Mouse (Mus musculus): ENCODE measurements around the gene Tnnt3.

Tnnt3 gene
- long read RNA-seq, experiment 1 = 0 reads
- long read RNA-seq, experiment 2 = 0 reads

DNA sequence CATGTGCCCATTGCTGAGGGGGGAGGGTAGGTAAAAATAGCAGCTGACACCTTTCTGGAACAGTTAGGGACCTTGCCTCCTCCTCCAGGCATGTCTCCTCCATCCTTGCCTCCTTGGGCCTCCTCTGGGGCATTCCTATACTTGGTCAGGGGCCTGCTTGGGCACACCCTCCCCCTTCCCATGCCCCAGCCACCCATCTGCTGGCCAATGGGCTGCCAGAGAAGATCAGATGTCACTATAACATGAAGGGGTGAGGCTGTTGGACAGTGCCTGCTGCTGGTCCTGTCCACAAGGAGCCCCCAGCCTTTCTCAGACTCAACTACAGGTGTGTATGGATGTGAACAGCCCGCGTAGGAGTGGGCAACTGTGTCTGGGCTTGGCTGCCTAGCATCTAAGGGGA is at the start of gene Tnnt3:
Tnnt3 (plus strand) TSS at position 262 of the 400 bp plus-strand sequence.
- intact Hi-C loops (cut with DNase I) = loop anchor here (5.0 kb wide), 1 partner anchor 181 kb away; no protein-coding TSS in a partner anchor

- intact Hi-C loops (cut with DNase I) = no loop called here
Observed at GRCm38 (mm10) chr7:142449038-142449617, 49.5 kb upstream of the Tnnt3 start.

DNA sequence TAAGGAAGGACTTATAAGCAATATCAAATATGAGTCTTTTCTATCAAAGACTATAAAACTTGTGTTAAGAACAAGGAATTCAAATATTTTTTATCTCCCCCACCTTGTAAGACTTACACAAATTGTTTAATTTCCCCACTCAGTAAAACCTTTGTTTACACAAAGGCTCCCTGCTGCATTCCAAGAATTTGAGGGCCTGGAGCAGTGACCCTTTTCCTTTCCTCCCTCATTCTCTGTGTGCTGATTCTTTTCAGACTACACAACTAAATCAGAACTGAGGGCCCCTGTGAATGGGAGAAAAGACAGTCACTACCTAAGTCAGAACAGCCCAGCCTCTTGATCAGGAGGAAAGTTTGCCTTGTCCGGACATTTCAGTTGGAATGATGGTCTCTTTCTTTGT is 43.9 kb upstream of the Tnnt3 start:
- intact Hi-C loops (cut with DNase I) = no loop called here

DNA sequence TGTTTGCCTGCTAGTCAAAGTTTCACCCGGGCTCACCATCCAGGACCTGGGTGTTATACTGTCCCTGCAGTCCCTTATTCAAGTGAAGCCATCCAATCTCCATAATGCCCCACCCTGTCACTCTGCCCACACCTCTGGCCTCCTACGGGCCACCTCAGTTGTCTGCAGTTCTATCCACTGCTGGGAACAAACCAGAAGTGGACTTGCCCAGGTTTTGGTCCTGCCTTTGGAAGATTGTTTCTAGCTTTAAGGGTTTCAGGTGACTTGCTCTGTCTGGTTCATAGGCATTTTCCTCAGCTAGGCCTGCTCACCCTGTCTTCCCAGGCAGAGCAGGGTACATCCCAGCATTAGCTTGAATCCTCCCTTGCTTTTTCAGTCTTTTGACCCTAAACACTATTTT is 43.4 kb upstream of the Tnnt3 start:
- intact Hi-C loops (cut with DNase I) = no loop called here

GRCm38 (mm10) chr7:142456806-142457205 is 41.8 kb upstream of the Tnnt3 start:
- intact Hi-C loops (cut with DNase I) = no loop called here

- intact Hi-C loops (cut with DNase I) = no loop called here
Observed at GRCm38 (mm10) chr7:142457227-142457811, 41.3 kb upstream of the Tnnt3 start.

DNA sequence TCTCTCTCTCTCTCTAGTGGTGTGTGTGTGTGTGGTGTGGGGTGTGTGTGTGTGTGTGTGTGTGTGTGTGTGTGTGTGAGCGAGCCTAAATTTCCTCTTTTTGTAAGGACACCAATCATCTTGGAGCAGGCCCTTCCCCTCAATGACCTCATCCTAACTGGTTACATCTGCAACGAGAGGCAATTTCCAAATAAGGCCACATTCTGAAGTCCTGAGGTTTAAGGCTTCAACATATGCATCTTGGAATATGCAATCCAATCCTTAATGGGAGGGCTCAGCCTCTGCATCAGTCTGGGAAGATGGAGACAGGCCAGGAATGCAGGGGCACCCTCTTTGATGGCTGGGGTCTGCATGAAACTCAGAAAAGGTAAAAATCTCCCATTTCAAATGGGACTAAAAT is 40.6 kb upstream of the Tnnt3 start:
- intact Hi-C loops (cut with DNase I) = no loop called here

- intact Hi-C loops (cut with DNase I) = no loop called here
Observed at GRCm38 (mm10) chr7:142458676-142459298, 39.8 kb upstream of the Tnnt3 start.

DNA sequence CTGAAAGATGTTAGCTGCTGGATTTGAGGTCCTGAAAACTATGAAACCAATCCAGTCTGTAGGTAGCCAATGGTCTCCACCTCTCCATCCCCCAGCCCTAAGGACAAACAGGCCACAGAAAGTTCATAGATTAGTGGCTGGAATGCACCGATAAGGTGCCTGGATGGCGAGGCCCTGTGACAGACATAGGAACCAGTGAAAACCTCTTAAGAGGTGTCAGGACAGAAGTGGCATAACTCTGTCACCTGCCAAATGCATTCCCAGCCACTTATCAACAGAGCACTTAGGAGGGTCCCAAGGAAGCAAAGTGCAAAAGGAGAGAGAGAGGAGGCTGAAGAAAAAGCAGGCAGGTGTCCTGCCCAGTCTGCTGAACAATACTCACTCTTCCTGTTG is 39.3 kb upstream of the Tnnt3 start:
- intact Hi-C loops (cut with DNase I) = no loop called here

DNA sequence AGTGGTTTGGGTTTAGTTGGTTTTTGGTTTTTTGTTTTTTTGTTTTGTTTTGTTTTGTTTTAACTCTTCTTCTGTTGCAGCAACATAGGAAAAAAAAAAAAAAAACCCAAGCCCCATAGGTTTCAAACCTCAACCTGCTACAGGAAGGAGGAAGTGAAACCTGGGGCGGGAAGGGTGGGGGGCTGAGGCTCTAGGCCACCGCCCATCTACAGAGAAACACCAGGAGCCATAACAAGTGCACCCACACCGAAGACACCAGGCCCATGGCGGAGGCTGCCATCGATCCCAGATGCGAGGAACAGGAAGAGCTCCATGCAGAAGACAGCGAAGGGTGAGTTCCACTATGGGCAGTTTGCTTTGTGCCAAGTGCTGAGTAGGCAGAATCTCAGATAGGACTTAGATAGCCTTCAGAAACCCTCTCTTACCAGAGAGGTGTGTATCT is 38.0 kb upstream of the Tnnt3 start, which contains the start of gene Lsp1:
Lsp1 (plus strand) TSS at position 174 of the 442 bp plus-strand sequence.
- intact Hi-C loops (cut with DNase I) = no loop called here

DNA sequence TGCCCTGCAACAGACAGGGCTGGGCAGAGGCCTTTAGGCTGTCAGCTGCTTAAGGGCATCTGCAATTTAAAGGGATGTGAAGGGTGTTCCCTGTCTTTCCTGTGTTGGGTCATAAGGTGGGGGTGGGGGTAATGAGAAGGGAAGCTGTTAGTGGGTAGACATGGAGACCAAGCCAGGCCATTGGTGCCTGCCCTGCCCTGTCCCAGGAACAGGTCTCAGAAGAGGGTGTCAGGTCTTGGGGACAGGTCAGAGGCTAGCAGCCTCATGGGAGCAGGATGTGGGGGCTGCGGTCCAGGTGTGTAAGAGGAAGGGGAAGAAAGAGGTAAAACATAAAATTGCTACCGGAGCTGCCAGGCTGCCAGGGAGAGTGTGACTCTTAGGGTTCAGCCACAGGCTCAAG is 37.2 kb upstream of the Tnnt3 start:
- intact Hi-C loops (cut with DNase I) = no loop called here

- intact Hi-C loops (cut with DNase I) = no loop called here
Observed at GRCm38 (mm10) chr7:142462190-142462589, 36.4 kb upstream of the Tnnt3 start.

DNA sequence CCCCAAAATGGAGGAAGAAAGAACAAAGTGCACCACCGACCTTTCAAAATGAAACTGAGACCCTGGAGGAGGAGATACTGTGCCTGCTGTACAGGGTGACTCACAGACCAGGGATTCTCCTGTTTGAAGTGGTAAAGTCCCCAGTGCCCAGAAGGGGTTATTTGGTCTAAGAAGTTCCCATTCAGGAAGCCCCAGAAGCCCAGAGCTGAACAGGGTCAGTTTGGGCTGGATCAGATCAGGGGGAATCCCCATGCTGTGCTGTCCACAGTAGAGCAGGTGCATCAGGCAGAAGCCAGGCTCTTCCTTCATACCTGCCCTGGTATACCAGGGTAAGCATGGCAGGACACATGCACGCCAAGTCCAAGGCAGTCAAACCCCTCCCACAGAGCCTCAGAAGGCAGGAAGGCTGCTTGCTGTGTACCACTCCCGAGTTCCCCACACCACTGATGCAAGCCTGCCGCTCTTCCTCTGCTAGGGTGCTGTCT is 36.0 kb upstream of the Tnnt3 start:
- intact Hi-C loops (cut with DNase I) = no loop called here

GRCm38 (mm10) chr7:142470171-142470691 is 28.4 kb upstream of the Tnnt3 start:
- intact Hi-C loops (cut with DNase I) = no loop called here

DNA sequence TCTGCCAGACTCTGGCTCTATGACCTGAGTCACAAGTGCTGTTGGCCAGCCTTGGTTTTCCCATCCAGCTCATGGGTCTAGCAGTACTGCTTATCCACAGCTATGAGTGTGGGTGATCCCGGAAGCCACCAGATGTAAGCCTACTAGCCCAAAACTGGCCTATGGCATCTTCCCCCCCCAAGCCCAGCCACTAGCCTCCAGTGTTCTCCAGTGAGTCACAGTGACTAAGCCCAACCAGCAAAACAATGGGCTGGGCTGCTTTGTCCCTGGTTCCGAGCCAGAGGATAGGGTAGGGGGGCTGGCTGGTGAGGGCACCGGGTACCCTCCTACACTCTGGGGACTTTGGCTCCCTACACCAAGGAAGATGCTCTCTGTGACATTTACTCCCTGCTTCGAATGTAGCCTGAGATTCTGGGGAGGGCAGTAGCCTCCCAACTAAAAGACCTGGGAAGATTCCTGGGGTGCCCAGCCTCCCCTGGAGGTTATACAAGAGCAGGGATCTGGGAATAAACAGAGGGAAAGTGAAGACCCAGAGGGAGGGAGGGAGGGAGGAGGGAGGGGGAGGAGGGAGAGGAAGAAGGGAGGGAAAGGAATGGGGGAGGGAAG is 27.7 kb upstream of the Tnnt3 start:
- intact Hi-C loops (cut with DNase I) = no loop called here

GRCm38 (mm10) chr7:142471414-142471861 is 27.2 kb upstream of the Tnnt3 start:
- intact Hi-C loops (cut with DNase I) = no loop called here

DNA sequence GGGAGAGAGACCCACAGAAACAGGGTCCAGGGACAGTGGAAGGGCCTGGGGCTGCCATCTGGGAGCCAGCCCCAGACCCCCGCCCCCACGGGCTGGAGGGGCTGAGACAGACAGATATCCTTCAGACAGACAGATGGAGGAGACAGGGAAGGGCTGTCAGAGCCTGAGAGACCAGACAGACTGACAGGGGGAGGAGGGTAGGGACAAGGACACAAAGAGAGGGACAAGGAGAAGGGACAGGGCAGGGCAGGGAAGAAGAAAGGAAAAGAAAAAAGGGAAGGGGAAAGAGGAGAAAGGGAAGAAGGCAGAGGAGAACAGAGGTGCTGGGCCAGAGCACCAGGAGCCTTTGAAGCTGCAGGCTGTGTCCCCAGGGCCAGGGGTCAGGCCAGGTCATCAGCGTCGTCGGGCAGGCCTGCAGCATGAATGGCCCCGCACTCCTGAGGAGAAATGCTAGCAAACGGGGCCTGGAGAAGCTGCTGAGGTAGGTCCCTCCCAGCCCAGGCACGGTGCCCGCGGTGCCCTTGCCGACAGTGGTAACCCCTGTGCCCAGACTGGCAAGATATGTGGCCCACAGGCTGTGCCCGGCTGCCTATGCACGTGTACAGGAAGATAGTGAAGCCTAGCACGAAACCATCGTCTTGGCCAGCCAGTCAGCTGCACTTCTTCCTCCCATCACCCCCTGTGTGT is 26.6 kb upstream of the Tnnt3 start:
- intact Hi-C loops (cut with DNase I) = no loop called here

DNA sequence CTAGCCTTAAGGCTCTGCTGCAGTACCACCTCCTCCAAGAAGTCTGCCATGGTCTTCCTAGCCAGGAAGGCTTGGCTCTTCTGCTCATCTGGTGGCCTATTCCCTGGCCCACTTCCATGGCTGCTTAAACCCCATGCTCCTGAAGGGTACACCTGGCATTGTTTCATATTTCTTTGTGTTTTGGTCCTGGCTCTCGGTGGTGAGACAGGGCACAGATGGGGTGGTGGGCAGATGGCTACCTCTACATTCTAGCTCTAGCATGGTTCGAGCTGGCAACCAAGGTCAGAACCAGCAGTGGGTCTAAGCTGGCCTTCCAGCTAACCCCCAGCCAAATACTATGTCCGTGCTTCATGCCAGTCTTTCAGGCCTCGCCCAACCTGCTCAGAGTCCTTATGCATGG is 25.7 kb upstream of the Tnnt3 start:
- intact Hi-C loops (cut with DNase I) = no loop called here

DNA sequence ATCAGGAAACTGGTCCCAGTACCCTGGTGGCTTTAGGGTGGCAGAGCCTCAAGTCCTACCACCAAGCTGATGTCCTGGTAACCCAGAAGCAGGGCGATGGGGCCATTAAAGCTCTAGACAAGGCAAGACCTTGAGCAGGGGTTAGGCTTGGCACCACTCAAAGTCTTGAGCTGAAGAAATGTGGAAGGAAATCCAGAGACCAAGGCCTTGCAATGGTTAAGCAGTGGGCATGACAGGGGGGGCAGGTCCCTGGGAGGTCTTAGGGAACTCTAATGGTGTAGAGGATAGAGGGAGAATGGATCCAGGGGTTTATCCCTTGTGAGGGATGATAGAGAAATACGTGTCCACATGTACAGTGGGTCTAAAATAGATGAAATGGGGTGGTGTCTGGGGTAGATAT is 25.2 kb upstream of the Tnnt3 start:
- intact Hi-C loops (cut with DNase I) = no loop called here

- intact Hi-C loops (cut with DNase I) = loop anchor here (5.0 kb wide), 1 partner anchor 198 kb away; no protein-coding TSS in a partner anchor
Observed at GRCm38 (mm10) chr7:142474799-142475198, 23.8 kb upstream of the Tnnt3 start.

GRCm38 (mm10) chr7:142475641-142476040 is 23.0 kb upstream of the Tnnt3 start:
- intact Hi-C loops (cut with DNase I) = loop anchor here (5.0 kb wide), 1 partner anchor 197 kb away; no protein-coding TSS in a partner anchor

All from adrenal gland (tissue).